Mouse (Mus musculus) MEL (cell line): Measurements from ENCODE around the gene Pld4.

ENCODE experiments used
- CTCF ChIP-seq, 3 experiments: IDR thresholded peaks in 2 of 3; conservative IDR thresholded peaks in 1 of 3; 2 replicates each; pipeline ENCODE4 v1.5.1; 2011 to 2012; ENCODE audit warnings: low read length in 3 of 3, low read depth in 2 of 3, mild to moderate bottlenecking in 2 of 3, improper control_type of control experiment in 1 of 3, inconsistent platforms in 1 of 3, mixed read lengths in 1 of 3, moderate library complexity in 1 of 3; ENCODE audit not compliant: control insufficient read depth in 1 of 3, insufficient read depth in 1 of 3, poor library complexity in 1 of 3, severe bottlenecking in 1 of 3
- EP300 ChIP-seq, 2 experiments: IDR thresholded peaks; 2 replicates each; pipeline ENCODE4 v1.6.1; 2011; ENCODE audit warnings: improper control_type of control experiment in 2 of 2, low read length in 2 of 2, low read depth in 1 of 2, mild to moderate bottlenecking in 1 of 2
- GABPA ChIP-seq: IDR thresholded peaks from 2 replicates; pipeline ENCODE4 v1.6.1; 2012; ENCODE audit warnings: low read depth, mild to moderate bottlenecking, inconsistent platforms, low read length, improper control_type of control experiment, moderate library complexity
- GATA1 ChIP-seq: IDR thresholded peaks from 2 replicates; pipeline ENCODE4 v1.6.1; 2011; ENCODE audit warnings: low read depth, low read length, improper control_type of control experiment
- HCFC1 ChIP-seq: IDR thresholded peaks from 2 replicates; pipeline ENCODE4 v1.6.1; 2012; ENCODE audit warnings: low read depth, mild to moderate bottlenecking, inconsistent platforms, low read length, improper control_type of control experiment, moderate library complexity
- MAZ ChIP-seq: IDR thresholded peaks from 2 replicates; pipeline ENCODE4 v1.6.1; 2012; ENCODE audit warnings: low read depth, mild to moderate bottlenecking, inconsistent platforms, low read length, improper control_type of control experiment
- MYC ChIP-seq: IDR thresholded peaks from 2 replicates; pipeline ENCODE4 v1.6.1; 2011; ENCODE audit warnings: low read depth, mild to moderate bottlenecking, low read length, improper control_type of control experiment, moderate library complexity
- POLR2A ChIP-seq, 2 experiments: IDR thresholded peaks; 2 replicates each; pipeline ENCODE4 v1.6.1; 2011 to 2012; ENCODE audit warnings: low read length in 2 of 2, mild to moderate bottlenecking in 2 of 2, control low read depth in 1 of 2, improper control_type of control experiment in 1 of 2, low read depth in 1 of 2, moderate library complexity in 1 of 2; ENCODE audit not compliant: control insufficient read depth in 1 of 2, insufficient read depth in 1 of 2, poor library complexity in 1 of 2
- POLR2AphosphoS2 ChIP-seq: IDR thresholded peaks from 2 replicates; pipeline ENCODE4 v1.6.1; 2011; ENCODE audit warnings: low read length, improper control_type of control experiment
- USF1 ChIP-seq: IDR thresholded peaks from 2 replicates; pipeline ENCODE4 v1.6.1; 2014; ENCODE audit warnings: low read depth, mild to moderate bottlenecking, inconsistent platforms, low read length, improper control_type of control experiment, moderate library complexity
- ZC3H11A ChIP-seq: IDR thresholded peaks from 2 replicates; pipeline ENCODE4 v1.6.1; 2012; ENCODE audit warnings: low read depth, mild to moderate bottlenecking, inconsistent platforms, low read length, improper control_type of control experiment
- ZKSCAN1 ChIP-seq: IDR thresholded peaks from 2 replicates; pipeline ENCODE4 v1.6.1; 2012; ENCODE audit warnings: low read depth, mild to moderate bottlenecking, inconsistent platforms, low read length, improper control_type of control experiment, moderate library complexity

DNA sequence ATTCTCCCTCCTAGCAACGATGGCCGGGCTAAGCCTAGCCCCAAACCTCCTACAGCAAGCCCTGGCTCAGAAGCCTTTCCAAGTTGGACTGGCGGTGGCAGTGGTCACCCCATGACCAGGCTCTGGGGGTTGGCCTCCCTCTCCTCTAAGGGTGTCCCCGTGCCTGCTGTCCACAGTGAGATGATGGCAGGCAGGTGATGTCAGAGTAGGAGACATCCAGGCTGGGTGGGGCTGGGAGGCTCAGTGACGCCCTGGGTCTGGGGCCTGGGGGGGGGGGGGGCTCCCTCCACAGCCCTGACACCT, 37.5 kb upstream of the Pld4 start:
- TF ChIP-seq USF1 (no peak), CTCF (IDR thresholded peaks at IDR 0.05 in 2 of 3, conservative IDR thresholded peaks at IDR 0.05 in 1 of 3; ENCODE audit: control insufficient read depth in 1 of 3, insufficient read depth in 1 of 3, low read depth in 2 of 3, low read length in 3 of 3, poor library complexity in 1 of 3, severe bottlenecking in 1 of 3) (no peak), EP300 (IDR thresholded peaks at IDR 0.05; ENCODE audit: low read depth in 1 of 2, low read length in 2 of 2) (no peak), POLR2A (IDR thresholded peaks at IDR 0.05; ENCODE audit: control insufficient read depth in 1 of 2, insufficient read depth in 1 of 2, low read depth in 1 of 2, low read length in 2 of 2, poor library complexity in 1 of 2) (no peak), GATA1 (no peak), POLR2AphosphoS2 (no peak), ZKSCAN1 (no peak), HCFC1 (no peak), MYC (no peak), GABPA (no peak), MAZ (no peak), ZC3H11A (no peak)
